Mouse (Mus musculus) limb, embryonic 10.5 days (tissue): ENCODE results near the gene Irgc1. TPM values are rescaled to one million over a fixed set of nuclear protein-coding genes. Genes with fewer than 3 reads are reported as not detected.

ENCODE experiments used
- DNase-seq: peaks from one replicate; pipeline ENCODE4 v3.0.0-alpha.2; 2017; ENCODE audit warnings: low spot score
- H3K27ac ChIP-seq: fragments of 300-500 bp; sonication (generic); 2 replicates; pipeline ENCODE4 v1.5.1; 2016; ENCODE audit warnings: mild to moderate bottlenecking
- H3K27me3 ChIP-seq: fragments of 300-500 bp; sonication (generic); 2 replicates; pipeline ENCODE4 v1.6.1; 2016; ENCODE audit warnings: low read depth, mild to moderate bottlenecking; ENCODE audit not compliant: poor library complexity, severe bottlenecking
- H3K36me3 ChIP-seq: fragments of 300-500 bp; sonication (generic); 2 replicates; pipeline ENCODE4 v1.6.1; 2016; ENCODE audit warnings: mild to moderate bottlenecking, moderate library complexity
- H3K4me1 ChIP-seq: fragments of 300-500 bp; sonication (generic); 2 replicates; pipeline ENCODE4 v1.6.1; 2016
- H3K4me3 ChIP-seq: fragments of 300-500 bp; sonication (generic); 2 replicates; pipeline ENCODE4 v1.5.1; 2016; ENCODE audit warnings: mild to moderate bottlenecking, moderate library complexity
- H3K9me3 ChIP-seq: fragments of 300-500 bp; sonication (generic); replicated peaks from 2 replicates; pipeline ENCODE4 v1.6.1; 2016; ENCODE audit warnings: mild to moderate bottlenecking
- WGBS: fragments of 180-500 bp; shearing (Covaris S2); methylation state at CpG from one replicate; pipeline ENCODE4 v1.1.7; 2016; 5-methylcytosine and 5-hydroxymethylcytosine counted together
- polyA plus RNA-seq: library from polyadenylated mRNA; unstranded; fragments of >200 nt; fragmentation: Nextera tagmentation; extraction: Ambion mirVana; gene quantifications from 2 replicates; pipeline ENCODE4 v1.2.1, GENCODE M21; 2016

Gene Irgc1
- polyA plus RNA-seq, 1 experiment from 2014 or later: not detected

DNA sequence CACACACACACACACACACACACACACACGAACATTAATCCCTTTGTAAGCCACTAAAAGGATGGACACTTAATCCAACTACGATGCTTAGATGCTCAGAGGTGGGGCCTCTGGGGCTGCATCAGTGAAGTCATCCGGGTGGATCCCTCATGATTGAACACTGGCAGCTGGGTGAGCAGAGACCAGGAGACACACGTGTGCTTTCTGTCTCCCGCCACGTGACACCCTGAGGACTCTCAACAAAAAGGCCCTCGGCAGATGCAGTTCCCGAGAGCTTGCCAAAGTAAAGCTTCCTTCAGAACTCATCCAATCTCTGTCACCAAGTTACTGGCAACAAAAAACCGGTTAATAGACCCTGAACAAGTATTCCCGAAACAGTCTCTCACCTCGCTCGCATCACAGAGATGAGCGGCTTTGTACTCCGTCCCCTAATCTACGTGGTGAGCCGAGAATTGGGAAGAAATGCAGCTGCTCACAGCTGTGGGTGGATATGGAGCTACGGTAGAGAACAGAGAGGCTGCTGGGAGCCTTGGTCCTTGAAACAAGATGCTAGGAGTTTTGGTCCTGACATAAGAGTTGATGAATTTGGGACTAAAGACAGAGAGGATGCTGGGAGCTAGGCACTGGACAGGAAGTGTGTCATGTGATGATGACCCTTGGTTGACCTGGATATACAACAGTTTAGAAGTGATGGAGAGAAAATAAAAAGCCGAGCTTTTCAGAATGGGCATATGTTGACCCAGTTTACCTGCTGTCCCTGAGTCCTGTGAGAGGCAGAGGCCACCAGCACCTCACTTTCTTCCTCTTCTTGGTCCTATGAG, 28.2 kb upstream of the Irgc1 start:
- DNase-seq: no peak
- Histone ChIP-seq H3K36me3 (no peaks in the 10 kb centered on the region), H3K27me3 (peaks cover 67% of the 10 kb centered on the region), H3K4me1 (peaks cover 19% of the 10 kb centered on the region), H3K9me3 (no peaks in the 10 kb centered on the region), H3K27ac (no peak overlapping the region), H3K4me3 (peak overlapping the region; percentile 84; the same call in 1 of the 2 replicates)
- 65% methylated on average over 18 of the region's 18 CpGs for WGBS

DNA sequence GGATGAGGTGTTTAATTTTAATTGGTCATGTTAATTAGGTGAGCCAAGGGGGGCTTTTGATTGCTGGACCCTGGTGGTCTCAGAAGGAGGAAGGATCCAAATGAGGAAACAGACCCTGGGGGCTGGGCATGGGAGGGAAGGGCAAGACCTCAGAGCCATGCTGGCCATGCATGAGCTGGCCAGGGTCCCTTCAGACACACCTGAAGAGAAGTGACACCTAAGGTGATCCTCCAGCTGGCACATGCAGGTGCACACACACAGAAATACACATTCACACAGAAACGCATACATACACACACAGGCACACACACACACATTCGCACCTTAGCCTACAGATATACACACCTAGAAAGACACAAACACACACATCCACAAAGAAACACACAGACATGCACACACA, 27.6 kb upstream of the Irgc1 start:
- Histone ChIP-seq H3K4me1 (peaks cover 25% of the 10 kb centered on the region), H3K36me3 (no peaks in the 10 kb centered on the region), H3K27me3 (peaks cover 62% of the 10 kb centered on the region), H3K4me3 (no peak overlapping the region), H3K9me3 (no peaks in the 10 kb centered on the region), H3K27ac (no peak overlapping the region)
- 95% methylated on average over 2 of the region's 2 CpGs for WGBS
- no peak for DNase-seq

- no peaks in the 10 kb centered on the region for H3K36me3 ChIP-seq
- peaks cover 54% of the 10 kb centered on the region for H3K27me3 ChIP-seq
- peaks cover 25% of the 10 kb centered on the region for H3K4me1 ChIP-seq
- H3K27ac ChIP-seq: no peak overlapping the region
- no peak overlapping the region for H3K4me3 ChIP-seq
- H3K9me3 ChIP-seq: no peaks in the 10 kb centered on the region
- DNase-seq: no peak
- WGBS: 90% methylated on average over 5 of the region's 5 CpGs
These were observed 26.8 kb upstream of the Irgc1 start for GRCm38 (mm10) chr7:24478911-24479310.

DNA sequence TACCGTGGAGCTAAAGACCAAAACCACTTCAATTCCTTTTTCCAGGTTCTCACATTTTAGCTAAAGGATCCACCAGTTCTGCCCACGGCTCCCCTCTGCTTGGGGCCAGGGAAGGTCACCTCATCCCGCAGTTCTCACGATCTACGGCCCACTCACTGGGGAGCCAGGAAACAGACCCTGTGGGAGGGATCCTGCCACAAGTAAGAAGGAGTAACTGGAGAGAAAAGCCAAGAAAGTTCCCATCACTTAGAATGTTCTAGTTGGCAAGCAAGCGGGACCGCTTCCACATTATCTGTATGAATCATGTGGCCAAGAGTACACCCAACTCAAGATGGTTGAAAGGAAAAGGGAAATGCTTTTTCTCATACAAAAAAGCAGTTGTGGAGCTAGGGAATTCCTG, 24.8 kb upstream of the Irgc1 start:
- no peak for DNase-seq
- H3K9me3 ChIP-seq: no peaks in the 10 kb centered on the region
- WGBS: 92% methylated on average over 7 of the region's 7 CpGs
- no peak overlapping the region for H3K27ac ChIP-seq
- no peak overlapping the region for H3K4me3 ChIP-seq
- H3K4me1 ChIP-seq: peaks cover 17% of the 10 kb centered on the region
- no peaks in the 10 kb centered on the region for H3K36me3 ChIP-seq
- peaks cover 34% of the 10 kb centered on the region for H3K27me3 ChIP-seq

- no peak overlapping the region for H3K27ac ChIP-seq
- H3K36me3 ChIP-seq: no peaks in the 10 kb centered on the region
- peaks cover 28% of the 10 kb centered on the region for H3K27me3 ChIP-seq
- H3K4me3 ChIP-seq: no peak overlapping the region
- no peak for DNase-seq
- 83% methylated on average over 8 of the region's 8 CpGs for WGBS
- no peaks in the 10 kb centered on the region for H3K9me3 ChIP-seq
- peaks cover 13% of the 10 kb centered on the region for H3K4me1 ChIP-seq
These were observed 24.2 kb upstream of the Irgc1 start for GRCm38 (mm10) chr7:24476338-24476737.

- Histone ChIP-seq H3K27ac (no peak overlapping the region), H3K27me3 (peaks cover 15% of the 10 kb centered on the region), H3K9me3 (no peaks in the 10 kb centered on the region; the same call in 1 of the 2 replicates), H3K4me1 (peaks cover 6% of the 10 kb centered on the region; the same call in 1 of the 2 replicates), H3K36me3 (no peaks in the 10 kb centered on the region), H3K4me3 (no peak overlapping the region)
- DNase-seq: peak; percentile 40
- WGBS: 41% methylated on average over 21 of the region's 21 CpGs
These were observed 22.9 kb upstream of the Irgc1 start for GRCm38 (mm10) chr7:24474811-24475506.

- peaks cover 6% of the 10 kb centered on the region; the same call in 1 of the 2 replicates for H3K4me1 ChIP-seq
- H3K9me3 ChIP-seq: no peaks in the 10 kb centered on the region; the same call in 1 of the 2 replicates
- H3K27ac ChIP-seq: no peak overlapping the region
- peak; percentile 78 for DNase-seq
- 0 out of 2 replicates have a peak, but pooled peaks cover 1% of the 10 kb centered on the region for H3K36me3 ChIP-seq
- peaks cover 5% of the 10 kb centered on the region; the same call in 1 of the 2 replicates for H3K27me3 ChIP-seq
- WGBS: 51% methylated on average over 10 of the region's 10 CpGs
- no peak overlapping the region for H3K4me3 ChIP-seq
These were observed 21.9 kb upstream of the Irgc1 start for GRCm38 (mm10) chr7:24473913-24474529.

- 80% methylated on average over 7 of the region's 7 CpGs for WGBS
- DNase-seq: peak; percentile 48
- H3K4me1 ChIP-seq: peaks cover 6% of the 10 kb centered on the region; the same call in 1 of the 2 replicates
These were observed 20.8 kb upstream of the Irgc1 start for GRCm38 (mm10) chr7:24472937-24473336.

GRCm38 (mm10) chr7:24472442-24472841, 20.3 kb upstream of the Irgc1 start:
- H3K9me3 ChIP-seq: no peaks in the 10 kb centered on the region; the same call in 1 of the 2 replicates

More at GRCm38 (mm10) chr7:24472937-24473336, 20.8 kb upstream of the Irgc1 start:
- Histone ChIP-seq H3K9me3 (no peaks in the 10 kb centered on the region; the same call in 1 of the 2 replicates), H3K36me3 (0 out of 2 replicates have a peak, but pooled peaks cover 2% of the 10 kb centered on the region), H3K27ac (no peak overlapping the region), H3K27me3 (no peaks in the 10 kb centered on the region), H3K4me3 (no peak overlapping the region)

DNA sequence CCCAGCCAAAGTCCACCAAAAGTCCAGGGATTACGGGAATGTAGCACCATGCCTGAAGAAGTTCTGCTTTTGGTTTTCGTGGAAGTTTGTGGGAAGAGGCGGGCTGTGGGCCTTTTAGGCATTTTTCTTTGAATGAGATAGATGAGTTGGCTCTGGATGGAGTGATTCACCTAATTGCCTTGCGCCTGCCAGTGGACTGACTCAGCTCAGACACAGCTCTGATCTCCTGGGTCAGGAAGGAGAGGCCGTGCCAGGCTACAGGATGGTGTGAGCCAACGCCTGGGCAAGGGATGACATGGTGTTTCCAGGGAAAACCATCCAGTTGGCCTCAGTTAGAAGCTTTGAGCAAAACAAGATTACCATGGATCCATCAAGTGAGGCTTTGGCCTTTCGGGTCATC, 18.3 kb upstream of the Irgc1 start:
- Histone ChIP-seq H3K27ac (no peak overlapping the region), H3K27me3 (no peaks in the 10 kb centered on the region), H3K36me3 (0 out of 2 replicates have a peak, but pooled peaks cover 2% of the 10 kb centered on the region), H3K4me3 (no peak overlapping the region), H3K4me1 (peaks cover 6% of the 10 kb centered on the region; the same call in 1 of the 2 replicates), H3K9me3 (no peaks in the 10 kb centered on the region; the same call in 1 of the 2 replicates)
- 95% methylated on average over 7 of the region's 7 CpGs for WGBS
- no peak for DNase-seq

More at GRCm38 (mm10) chr7:24472442-24472841, 20.3 kb upstream of the Irgc1 start:
- Histone ChIP-seq H3K4me1 (peaks cover 6% of the 10 kb centered on the region; the same call in 1 of the 2 replicates), H3K36me3 (0 out of 2 replicates have a peak, but pooled peaks cover 2% of the 10 kb centered on the region), H3K4me3 (no peak overlapping the region), H3K27me3 (no peaks in the 10 kb centered on the region), H3K27ac (no peak overlapping the region)
- 87% methylated on average over 6 of the region's 6 CpGs for WGBS
- DNase-seq: no peak

DNA sequence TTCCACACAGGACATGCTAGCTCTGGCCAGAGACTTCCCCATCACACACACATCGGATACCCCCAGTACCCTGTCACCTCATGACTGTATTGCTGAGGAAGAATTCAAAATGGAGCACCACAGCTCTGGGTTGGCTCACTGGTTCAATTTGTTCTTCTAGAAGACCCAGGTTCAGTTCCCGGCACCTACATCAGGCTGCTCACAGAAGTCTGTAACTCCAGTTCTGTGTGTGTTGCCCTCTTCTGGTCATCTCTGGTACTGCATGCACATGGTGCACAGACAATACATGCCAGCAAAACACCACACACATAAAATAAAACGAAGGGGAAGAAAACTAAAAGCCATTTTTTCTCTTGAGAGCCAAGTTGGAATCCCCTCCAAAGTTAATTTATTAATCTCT, 17.0 kb upstream of the Irgc1 start:
- 86% methylated on average over 3 of the region's 3 CpGs for WGBS
- Histone ChIP-seq H3K4me3 (no peak overlapping the region), H3K36me3 (0 out of 2 replicates have a peak, but pooled peaks cover 2% of the 10 kb centered on the region), H3K27ac (no peak overlapping the region), H3K27me3 (no peaks in the 10 kb centered on the region), H3K4me1 (peaks cover under 1% of the 10 kb centered on the region; the same call in 1 of the 2 replicates), H3K9me3 (no peaks in the 10 kb centered on the region; the same call in 1 of the 2 replicates)
- no peak for DNase-seq

GRCm38 (mm10) chr7:24467886-24468285, 15.8 kb upstream of the Irgc1 start:
- Histone ChIP-seq H3K27me3 (no peaks in the 10 kb centered on the region), H3K27ac (no peak overlapping the region), H3K36me3 (0 out of 2 replicates have a peak, but pooled peaks cover 2% of the 10 kb centered on the region), H3K9me3 (no peaks in the 10 kb centered on the region; the same call in 1 of the 2 replicates), H3K4me1 (peaks cover 12% of the 10 kb centered on the region), H3K4me3 (no peak overlapping the region)
- 86% methylated on average over 5 of the region's 5 CpGs for WGBS
- DNase-seq: no peak
